Comparison of ENCODE assay signal across 10 mouse cellular contexts in the genomic region with DNA sequence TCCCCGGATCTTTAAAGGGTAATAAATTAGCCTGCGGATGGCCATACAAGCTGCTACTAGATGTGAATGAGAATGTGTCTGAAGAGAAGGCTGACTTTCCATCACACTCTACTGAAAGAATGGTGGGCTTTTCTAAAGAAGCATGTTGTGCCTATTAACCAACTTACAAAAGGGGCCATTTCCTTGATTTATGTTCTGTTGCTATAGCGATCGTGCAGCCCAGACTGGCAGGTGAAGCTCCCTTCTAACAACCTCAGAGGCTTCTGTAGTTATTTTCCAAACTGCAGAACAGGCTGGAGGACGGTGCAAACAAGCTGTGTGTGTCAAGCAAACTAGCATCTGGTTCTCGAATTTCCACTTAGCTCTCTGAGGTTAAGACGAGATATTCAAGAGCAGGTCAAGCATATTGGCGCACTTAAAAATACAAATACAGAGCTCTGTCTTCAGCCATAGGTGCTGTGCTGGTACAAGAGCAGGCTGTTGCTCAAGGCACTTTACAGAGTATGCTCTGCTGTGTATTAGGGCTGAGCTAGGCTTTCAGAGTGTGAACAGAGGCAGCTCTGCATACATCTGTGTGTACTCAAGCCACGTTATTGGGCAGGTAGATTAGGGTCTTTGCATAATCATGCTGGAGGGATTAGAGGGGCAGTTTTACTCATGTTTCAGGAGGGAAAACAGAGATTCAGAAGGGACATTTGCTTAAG.
DNase-seq lines count a peak whose midpoint lies in the region; ATAC-seq and TF ChIP-seq lines count a peak whose summit lies in the region.
"Had no signal": no experiment of that assay in that cellular context is flagged by ENCODE, and none has a peak within 500 bp of the region (broad histone marks: within the 10 kb centered on the region; RNA-seq: fewer than 3 reads in every experiment).

No protein-coding gene starts in this region.

- peak; percentile 65 for ATAC-seq in lung, embryonic 14.5 days (ENCODE audit: insufficient read depth)
- peak; percentile 75; the same call in 1 of the 2 replicates for ATAC-seq in forebrain, embryonic 12.5 days (ENCODE audit: low FRiP score)
- peak; percentile 76; the same call in 1 of the 2 replicates for ATAC-seq in limb, embryonic 11.5 days (ENCODE audit: insufficient number of reproducible peaks, low FRiP score, low TSS enrichment, low read depth)
- peak; percentile 92 for ATAC-seq in neural tube, embryonic 14.5 days (ENCODE audit: low read depth)

- no peaks in the 10 kb centered on the region for H3K9me3 ChIP-seq in lung, embryonic 14.5 days (ENCODE audit: low read depth, low read length)
- H3K9me3 ChIP-seq in forebrain, embryonic 12.5 days, result no peaks in the 10 kb centered on the region
- H3K9me3 ChIP-seq in limb, embryonic 11.5 days (ENCODE audit: control insufficient read depth, low read length), result no peaks in the 10 kb centered on the region
- no peaks in the 10 kb centered on the region for H3K9me3 ChIP-seq in neural tube, embryonic 14.5 days (ENCODE audit: control insufficient read depth, low read length)
- H3K9me3 ChIP-seq: heart, embryonic 13.5 days had no signal

- H3K4me3 ChIP-seq in lung, embryonic 14.5 days (ENCODE audit: low read depth, low read length), result no peak overlapping the region
- no peak overlapping the region for H3K4me3 ChIP-seq in lung, adult 2 months (replicated peaks; ENCODE audit: extremely low read depth, low read depth, low read length)
- H3K4me3 ChIP-seq in forebrain, embryonic 12.5 days (replicated peaks), result no peak overlapping the region
- no peak overlapping the region for H3K4me3 ChIP-seq in limb, embryonic 11.5 days (ENCODE audit: low read depth, low read length)
- no peak overlapping the region for H3K4me3 ChIP-seq in neural tube, embryonic 14.5 days (ENCODE audit: low read depth, low read length)
- H3K4me3 ChIP-seq: heart, embryonic 13.5 days had no signal

- H3K4me2 ChIP-seq in lung, embryonic 14.5 days, result peak overlapping the region; percentile 35; the same call in 1 of the 2 replicates
- peak overlapping the region; percentile 13; the same call in 1 of the 2 replicates for H3K4me2 ChIP-seq in forebrain, embryonic 12.5 days
- peak overlapping the region; percentile 15; the same call in 1 of the 2 replicates for H3K4me2 ChIP-seq in limb, embryonic 11.5 days (ENCODE audit: low read depth, severe bottlenecking)
- H3K4me2 ChIP-seq in neural tube, embryonic 14.5 days (ENCODE audit: low read depth, low read length), result peak overlapping the region; percentile 22; the same call in 1 of the 2 replicates
- H3K4me2 ChIP-seq: heart, embryonic 13.5 days had no signal

- DNase-seq in lung, embryonic 14.5 days, result peak; percentile 61
- DNase-seq in lung, adult 2 months, result no peak
- peak; percentile 58 for DNase-seq in limb, embryonic 11.5 days (ENCODE audit: low spot score)
- no peak for DNase-seq in urinary bladder, postnatal 4 days (ENCODE audit: low spot score in 2 of 2)
- DNase-seq in gastrocnemius, postnatal 25 days, result no peak
- no peak for DNase-seq in heart, adult 11 months
- DNase-seq: kidney, postnatal 4 days had no signal

- TF ChIP-seq POLR2A in lung, adult 2 months (IDR thresholded peaks at IDR 0.05; ENCODE audit: borderline replicate concordance, extremely low read depth, low read depth, low read length), result no peak

- WGBS in lung, embryonic 14.5 days, result 8% methylated on average over 9 of the region's 9 CpGs
- 46% methylated on average over 9 of the region's 9 CpGs for WGBS in lung, adult 2 months
- WGBS in forebrain, embryonic 12.5 days, result 14% methylated on average over 9 of the region's 9 CpGs
- 4% methylated on average over 9 of the region's 9 CpGs for WGBS in limb, embryonic 11.5 days
- 4% methylated on average over 9 of the region's 9 CpGs for WGBS in neural tube, embryonic 14.5 days

- H3K27ac ChIP-seq in lung, embryonic 14.5 days (ENCODE audit: low read depth), result peak overlapping the region; percentile 59
- H3K27ac ChIP-seq in forebrain, embryonic 12.5 days, result no peak overlapping the region
- H3K27ac ChIP-seq in limb, embryonic 11.5 days (replicated peaks; ENCODE audit: low read depth, low read length), result peak overlapping the region; percentile 30; the same call in 1 of the 2 replicates
- peak overlapping the region; percentile 40; the same call in 1 of the 2 replicates for H3K27ac ChIP-seq in neural tube, embryonic 14.5 days (ENCODE audit: low read depth, low read length)
- H3K27ac ChIP-seq: heart, embryonic 13.5 days had no signal

- no peak overlapping the region for H3K9ac ChIP-seq in lung, embryonic 14.5 days
- no peak overlapping the region for H3K9ac ChIP-seq in forebrain, embryonic 12.5 days
- H3K9ac ChIP-seq in limb, embryonic 11.5 days (ENCODE audit: low read length), result no peak overlapping the region
- H3K9ac ChIP-seq in neural tube, embryonic 14.5 days (replicated peaks; ENCODE audit: low read depth, low read length), result no peak overlapping the region
- H3K9ac ChIP-seq: heart, embryonic 13.5 days had no signal

- H3K4me1 ChIP-seq in lung, embryonic 14.5 days (ENCODE audit: insufficient read depth), result peaks cover 33% of the 10 kb centered on the region
- peaks cover 5% of the 10 kb centered on the region for H3K4me1 ChIP-seq in lung, adult 2 months (ENCODE audit: control insufficient read depth, insufficient read depth, low read length)
- peaks cover 28% of the 10 kb centered on the region for H3K4me1 ChIP-seq in forebrain, embryonic 12.5 days
- peaks cover 7% of the 10 kb centered on the region; the same call in 1 of the 2 replicates for H3K4me1 ChIP-seq in limb, embryonic 11.5 days (ENCODE audit: control insufficient read depth, insufficient read depth, low read length)
- H3K4me1 ChIP-seq in neural tube, embryonic 14.5 days (ENCODE audit: control insufficient read depth, insufficient read depth, low read length), result peaks cover 22% of the 10 kb centered on the region

- no peak for TF ChIP-seq CTCF in lung, embryonic 14.5 days (IDR thresholded peaks at IDR 0.05; ENCODE audit: low read depth)
- no peak for TF ChIP-seq CTCF in lung, adult 2 months (IDR thresholded peaks at IDR 0.05; ENCODE audit: insufficient read depth, low read length)

- H3K27me3 ChIP-seq in lung, embryonic 14.5 days (ENCODE audit: insufficient read depth, low read length), result no peaks in the 10 kb centered on the region
- peaks cover 52% of the 10 kb centered on the region for H3K27me3 ChIP-seq in forebrain, embryonic 12.5 days
- no peaks in the 10 kb centered on the region for H3K27me3 ChIP-seq in limb, embryonic 11.5 days (ENCODE audit: control insufficient read depth, insufficient read depth, low read length)
- H3K27me3 ChIP-seq in neural tube, embryonic 14.5 days (ENCODE audit: control insufficient read depth, insufficient read depth, low read length), result no peaks in the 10 kb centered on the region
- H3K27me3 ChIP-seq: heart, embryonic 13.5 days had no signal

- H3K36me3 ChIP-seq in lung, embryonic 14.5 days (ENCODE audit: insufficient read depth), result no peaks in the 10 kb centered on the region
- no peaks in the 10 kb centered on the region for H3K36me3 ChIP-seq in forebrain, embryonic 12.5 days (replicated peaks)
- H3K36me3 ChIP-seq in limb, embryonic 11.5 days (ENCODE audit: control insufficient read depth, insufficient read depth, low read length), result no peaks in the 10 kb centered on the region
- H3K36me3 ChIP-seq in neural tube, embryonic 14.5 days (ENCODE audit: control insufficient read depth, insufficient read depth, low read length), result no peaks in the 10 kb centered on the region
- H3K36me3 ChIP-seq: heart, embryonic 13.5 days had no signal

Comparison
In these comparisons a context has a peak if more than half of its experiments do, and no peak if none do; other contexts are left out.
1. DNase-seq: peak in lung, embryonic 14.5 days (single experiment) and limb, embryonic 11.5 days (single experiment); none in lung, adult 2 months (single experiment), urinary bladder, postnatal 4 days (0 of 2), gastrocnemius, postnatal 25 days (single experiment) and heart, adult 11 months (single experiment).
2. Peak in every context shown above with its lines, with median percentiles within 50 percentile points of each other: ATAC-seq and H3K4me2 ChIP-seq.